Mouse (Mus musculus) c-Kit-negative CD71-positive TER-119-positive erythroid progenitor cells, embryonic 14.5 days (primary cell): Measurements from ENCODE around the gene Il20rb.

ENCODE experiments used
- DNase-seq: peaks from one replicate; pipeline ENCODE4 v3.0.0-alpha.2; 2013; ENCODE audit warnings: low read depth, low spot score

Gene Il20rb

DNA sequence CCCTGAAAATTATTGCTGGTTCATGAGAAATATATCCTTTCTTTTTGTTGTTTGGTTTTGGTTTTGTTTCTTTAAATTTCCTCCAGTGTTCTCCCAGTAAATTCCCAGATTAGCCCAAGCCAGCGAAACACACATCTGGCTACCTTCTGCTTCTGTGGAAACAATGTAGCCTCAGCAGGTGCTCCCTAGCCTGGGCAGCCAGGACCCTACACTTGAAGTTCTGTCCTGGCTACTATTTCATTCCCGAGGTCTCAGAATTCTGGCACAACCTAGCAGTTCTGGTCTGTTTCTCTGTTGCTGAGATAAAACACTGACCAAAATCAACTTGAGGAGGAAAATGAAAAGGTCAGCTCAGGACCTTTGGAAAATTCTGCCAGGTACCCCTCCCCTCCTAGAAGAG is 55.2 kb downstream of the Il20rb start:
- DNase-seq: no peak

DNA sequence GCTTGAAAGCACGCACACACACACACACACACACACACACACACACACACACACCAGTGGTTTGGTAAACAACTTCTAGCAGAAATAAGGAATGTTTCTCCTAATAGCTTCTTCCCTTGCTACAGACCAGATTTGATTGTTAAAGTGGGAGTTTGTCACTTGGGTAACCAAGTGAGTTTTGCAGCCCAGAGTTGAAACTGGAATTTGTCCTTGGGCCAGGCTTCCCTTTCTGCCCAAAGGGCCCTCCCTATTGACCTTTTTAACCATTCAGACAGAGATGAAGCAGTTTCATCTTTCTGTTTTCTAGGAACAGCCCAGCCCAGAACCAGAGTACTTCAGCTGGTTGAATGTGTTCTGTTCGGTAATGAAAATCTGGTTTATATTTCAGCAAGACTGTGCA is 55.7 kb downstream of the Il20rb start:
- no peak for DNase-seq

- DNase-seq: no peak
Measured at GRCm38 (mm10) chr9:100419644-100420043, 66.9 kb downstream of the Il20rb start.

- DNase-seq: no peak
Measured at GRCm38 (mm10) chr9:100419103-100419502, 67.5 kb downstream of the Il20rb start.

- DNase-seq: no peak
Measured at GRCm38 (mm10) chr9:100416756-100417155, 69.8 kb downstream of the Il20rb start.

DNA sequence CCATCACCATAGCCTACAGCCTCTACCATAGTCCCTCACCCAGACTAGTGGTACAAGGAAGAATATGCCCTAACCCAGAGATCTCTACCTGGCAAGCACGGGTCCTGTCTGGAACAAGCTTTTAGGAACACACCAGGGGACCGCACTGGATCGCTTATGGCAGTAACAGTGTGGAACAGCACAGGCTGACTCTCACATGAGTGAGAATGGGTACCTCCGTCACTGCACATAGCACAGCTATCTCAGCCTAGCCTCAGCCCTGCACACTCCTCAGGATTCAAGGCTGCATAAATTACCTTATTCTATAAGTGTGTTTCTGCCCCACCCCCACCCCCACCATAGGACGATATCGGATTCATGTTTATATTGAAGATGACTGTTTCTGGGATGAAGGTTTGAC is 70.3 kb downstream of the Il20rb start:
- DNase-seq: no peak

DNA sequence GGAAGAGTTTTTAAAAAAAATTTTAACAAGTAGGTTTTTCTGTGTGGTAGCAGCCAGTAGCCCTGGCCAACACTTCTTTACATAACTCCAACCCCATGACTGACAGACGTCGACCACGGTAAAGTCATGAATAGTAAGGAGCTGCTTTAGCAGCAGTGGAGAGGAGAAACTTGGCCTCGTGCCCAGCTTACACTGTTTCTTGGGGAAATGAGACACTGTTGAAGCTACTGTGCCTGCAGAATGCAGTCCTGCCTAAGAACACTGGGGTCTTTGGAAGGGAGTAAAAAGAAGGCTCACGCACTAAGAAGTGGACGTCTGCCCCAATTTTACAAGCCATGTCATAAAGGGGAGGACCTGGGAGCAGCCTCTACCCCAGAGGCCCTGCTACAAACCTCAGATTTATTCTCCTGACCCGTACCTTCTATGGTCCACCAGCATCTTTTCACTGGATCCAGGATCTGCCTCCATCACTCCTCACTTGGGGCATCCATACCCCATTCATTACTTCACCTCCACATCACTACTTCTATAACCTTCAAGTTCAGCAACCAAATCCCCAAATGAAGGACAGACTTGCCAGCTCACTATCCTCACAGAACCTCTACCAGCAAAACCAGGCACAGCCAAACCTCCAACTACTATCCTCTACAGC is 71.1 kb downstream of the Il20rb start:
- no peak for DNase-seq
